Mouse (Mus musculus): ENCODE results near the gene Tmem120b. TPM values are rescaled to one million over a fixed set of nuclear protein-coding genes. Genes with fewer than 3 reads are reported as not detected.
A peak's percentile ranks its signal among the peaks of the same experiment; 100 is the strongest.

The Tmem120b gene
- total and polyA plus RNA-seq, 3 experiments = 5.6 to 6.8 TPM; not detected in 1

- Histone ChIP-seq H3K27ac (ENCODE audit: control insufficient read depth, low read depth, low read length) (peak overlapping the region; percentile 100), H3K4me3 (ENCODE audit: control insufficient read depth in 1 of 2, insufficient read depth in 1 of 2, low read depth in 2 of 2, low read length in 2 of 2) (peak overlapping the region; percentile 78 to 81), H3K9me3 (replicated peaks; ENCODE audit: insufficient read depth, low read length) (no peaks in the 10 kb centered on the region), H3K27me3 (ENCODE audit: control insufficient read depth in 1 of 2, insufficient read depth in 2 of 2, low read length in 2 of 2) (no peaks in the 10 kb centered on the region), H3K79me2 (ENCODE audit: control insufficient read depth, insufficient read depth, low read length, poor library complexity) (peaks cover 59% of the 10 kb centered on the region), H3K9ac (ENCODE audit: control insufficient read depth, low read depth, low read length, poor library complexity, severe bottlenecking) (peak overlapping the region; percentile 98), H3K4me1 (ENCODE audit: control insufficient read depth in 1 of 2, insufficient read depth in 2 of 2, low read length in 2 of 2) (peaks cover 3 to 27% of the 10 kb centered on the region in 2 experiments; a peak in 3 of 4 replicates), H3K36me3 (ENCODE audit: control insufficient read depth in 1 of 2, insufficient read depth in 2 of 2, low read length in 2 of 2) (peaks cover 0 to 26% of the 10 kb centered on the region in 2 experiments; a peak in 2 of 4 replicates)
- DNase-seq (ENCODE audit: low read depth, low spot score) = peak; percentile 93
- TF ChIP-seq BHLHE40 (IDR thresholded peaks at IDR 0.05; ENCODE audit: borderline replicate concordance, low read depth, low read length) (peak; percentile 62; the same call in 1 of the 2 replicates), ZC3H11A (IDR thresholded peaks at IDR 0.05; ENCODE audit: low read depth, low read length) (no peak), EP300 (IDR thresholded peaks at IDR 0.05; ENCODE audit: low read depth in 1 of 2, low read length in 2 of 2) (peak in 1 of 2 experiments; percentile 69; a peak in 3 of 4 replicates), E2F4 (IDR thresholded peaks at IDR 0.05; ENCODE audit: borderline replicate concordance, low read depth, low read length) (no peak), MAX (IDR thresholded peaks at IDR 0.05; ENCODE audit: low read length) (peak; percentile 41; the same call in 1 of the 2 replicates), ZKSCAN1 (IDR thresholded peaks at IDR 0.05; ENCODE audit: low read depth, low read length) (no peak), TCF12 (IDR thresholded peaks at IDR 0.05; ENCODE audit: low read depth, low read length) (0 out of 2 replicates have a peak, but pooled peaks have one; percentile 21), MAFK (IDR thresholded peaks at IDR 0.05; ENCODE audit: borderline replicate concordance, low read depth, low read length) (no peak; the same call in 1 of the 2 replicates), CHD1 (IDR thresholded peaks at IDR 0.05; ENCODE audit: low read depth, low read length) (no peak; the same call in 1 of the 2 replicates), MAZ (IDR thresholded peaks at IDR 0.05; ENCODE audit: low read depth, low read length) (peak; percentile 81), SIN3A (IDR thresholded peaks at IDR 0.05; ENCODE audit: low read length) (no peak; the same call in none of the 2 replicates), CTCF (IDR thresholded peaks at IDR 0.05 in 2 of 3, conservative IDR thresholded peaks at IDR 0.05 in 1 of 3; ENCODE audit: control insufficient read depth in 1 of 3, insufficient read depth in 1 of 3, low read depth in 2 of 3, low read length in 3 of 3, poor library complexity in 1 of 3, severe bottlenecking in 1 of 3) (no peak), ELF1 (IDR thresholded peaks at IDR 0.05; ENCODE audit: low read depth, low read length) (0 out of 2 replicates have a peak, but pooled peaks have one; percentile 41), TAL1 (IDR thresholded peaks at IDR 0.05; ENCODE audit: low read length) (no peak), NRF1 (IDR thresholded peaks at IDR 0.05; ENCODE audit: insufficient read depth, low read depth, low read length, poor library complexity, severe bottlenecking) (no peak), KAT2A (conservative IDR thresholded peaks at IDR 0.05; ENCODE audit: low read depth, low read length) (peak; percentile 41; the same call in 1 of the 2 replicates), POLR2A (IDR thresholded peaks at IDR 0.05; ENCODE audit: control insufficient read depth in 1 of 2, insufficient read depth in 1 of 2, low read depth in 1 of 2, low read length in 2 of 2, poor library complexity in 1 of 2) (no peak; a peak in 1 of 4 replicates), TBP (IDR thresholded peaks at IDR 0.05; ENCODE audit: low read depth, low read length) (peak; percentile 50; the same call in 1 of the 2 replicates), MXI1 (IDR thresholded peaks at IDR 0.05; ENCODE audit: low read depth, low read length) (no peak; the same call in 1 of the 2 replicates), MYB (IDR thresholded peaks at IDR 0.05; ENCODE audit: low read depth, low read length) (0 out of 2 replicates have a peak, but pooled peaks have one; percentile 12), MEF2A (IDR thresholded peaks at IDR 0.05; ENCODE audit: extremely low read depth, insufficient replicate concordance, low read depth, low read length, poor library complexity, severe bottlenecking) (peak; percentile 8; the same call in 1 of the 2 replicates), RCOR1 (IDR thresholded peaks at IDR 0.05; ENCODE audit: low read depth, low read length) (peak; percentile 25; the same call in 1 of the 2 replicates), JUND (IDR thresholded peaks at IDR 0.05; ENCODE audit: low read depth, low read length) (no peak; the same call in 1 of the 2 replicates), HCFC1 (IDR thresholded peaks at IDR 0.05; ENCODE audit: low read depth, low read length) (peak; percentile 57; the same call in 1 of the 2 replicates), USF2 (IDR thresholded peaks at IDR 0.05; ENCODE audit: borderline replicate concordance in 1 of 2, insufficient read depth in 1 of 2, low read depth in 1 of 2, low read length in 2 of 2) (no peak), POLR2AphosphoS2 (IDR thresholded peaks at IDR 0.05; ENCODE audit: low read length) (no peak; the same call in none of the 2 replicates), GABPA (IDR thresholded peaks at IDR 0.05; ENCODE audit: low read depth, low read length) (0 out of 2 replicates have a peak, but pooled peaks have one; percentile 38), UBTF (IDR thresholded peaks at IDR 0.05; ENCODE audit: borderline replicate concordance, insufficient read depth, low read depth, low read length) (no peak), MYC (IDR thresholded peaks at IDR 0.05; ENCODE audit: low read depth, low read length) (no peak), CHD2 (IDR thresholded peaks at IDR 0.05; ENCODE audit: low read length) (no peak; the same call in 1 of the 2 replicates), POLR2AphosphoS5 (IDR thresholded peaks at IDR 0.05; ENCODE audit: borderline replicate concordance, low read depth, low read length) (no peak), SMC3 (IDR thresholded peaks at IDR 0.05; ENCODE audit: low read depth, low read length) (no peak), ETS1 (IDR thresholded peaks at IDR 0.05; ENCODE audit: low read depth, low read length) (peak; percentile 83), GATA1 (IDR thresholded peaks at IDR 0.05; ENCODE audit: low read depth, low read length) (no peak)
These were observed 70.2 kb downstream of the Tmem120b start for GRCm38 (mm10) chr5:123138230-123138911.
